Mouse (Mus musculus) hindbrain, embryonic 16.5 days (tissue): Measurements from ENCODE around the gene Swap70. TPM values are rescaled to one million over a fixed set of nuclear protein-coding genes. Genes with fewer than 3 reads are reported as not detected.

Experiments used
- ATAC-seq: fragments of 200-750 bp; cut with Nextera tagmentation; 2 replicates; pipeline ENCODE4 v1.8.0; 2017; ENCODE audit warnings: moderate TSS enrichment, moderate library complexity
- H3K27ac ChIP-seq: fragments of 300-500 bp; sonication (generic); 2 replicates; pipeline ENCODE4 v1.5.1; 2014; ENCODE audit warnings: low read depth, mild to moderate bottlenecking, control low read depth, low read length, moderate library complexity
- H3K27me3 ChIP-seq: fragments of 300-500 bp; sonication (generic); replicated peaks from 2 replicates; pipeline ENCODE4 v1.6.1; 2014; ENCODE audit warnings: low read length; ENCODE audit not compliant: control insufficient read depth, insufficient read depth
- H3K36me3 ChIP-seq: fragments of 300-500 bp; sonication (generic); 2 replicates; pipeline ENCODE4 v1.6.1; 2014; ENCODE audit warnings: mild to moderate bottlenecking, low read length, moderate library complexity, mixed read lengths; ENCODE audit not compliant: control insufficient read depth, insufficient read depth
- H3K4me1 ChIP-seq: fragments of 300-500 bp; sonication (generic); 2 replicates; pipeline ENCODE4 v1.6.1; 2014; ENCODE audit warnings: low read depth, low read length; ENCODE audit not compliant: control insufficient read depth, insufficient read depth
- H3K4me2 ChIP-seq: fragments of 300-500 bp; sonication (generic); 2 replicates; pipeline ENCODE4 v1.6.1; 2014; ENCODE audit warnings: mild to moderate bottlenecking, low read length, control low read depth, moderate library complexity
- H3K4me3 ChIP-seq: fragments of 300-500 bp; sonication (generic); 2 replicates; pipeline ENCODE4 v1.5.1; 2014; ENCODE audit warnings: mild to moderate bottlenecking, low read length, control low read depth, moderate library complexity
- H3K9ac ChIP-seq: fragments of 300-500 bp; sonication (generic); 2 replicates; pipeline ENCODE4 v1.6.1; 2014; ENCODE audit warnings: low read depth, mild to moderate bottlenecking, control low read depth, low read length, moderate library complexity
- H3K9me3 ChIP-seq: fragments of 300-500 bp; sonication (generic); 2 replicates; pipeline ENCODE4 v1.6.1; 2014; ENCODE audit warnings: mild to moderate bottlenecking, low read length, moderate library complexity; ENCODE audit not compliant: control insufficient read depth
- WGBS: fragments of 180-500 bp; shearing (Covaris S2); extraction: QIAGEN DNeasy Blood & Tissue Kit; methylation state at CpG from one replicate; pipeline ENCODE4 v1.1.7; 2014; 5-methylcytosine and 5-hydroxymethylcytosine counted together
- polyA plus RNA-seq: library from polyadenylated mRNA; unstranded; fragments of >200 nt; fragmentation: Nextera tagmentation; extraction: Ambion mirVana; gene quantifications from 2 replicates; pipeline ENCODE4 v1.2.1, GENCODE M21; 2015

The Swap70 gene
- polyA plus RNA-seq, 1 experiment from 2014 or later, result 10.6 TPM

DNA sequence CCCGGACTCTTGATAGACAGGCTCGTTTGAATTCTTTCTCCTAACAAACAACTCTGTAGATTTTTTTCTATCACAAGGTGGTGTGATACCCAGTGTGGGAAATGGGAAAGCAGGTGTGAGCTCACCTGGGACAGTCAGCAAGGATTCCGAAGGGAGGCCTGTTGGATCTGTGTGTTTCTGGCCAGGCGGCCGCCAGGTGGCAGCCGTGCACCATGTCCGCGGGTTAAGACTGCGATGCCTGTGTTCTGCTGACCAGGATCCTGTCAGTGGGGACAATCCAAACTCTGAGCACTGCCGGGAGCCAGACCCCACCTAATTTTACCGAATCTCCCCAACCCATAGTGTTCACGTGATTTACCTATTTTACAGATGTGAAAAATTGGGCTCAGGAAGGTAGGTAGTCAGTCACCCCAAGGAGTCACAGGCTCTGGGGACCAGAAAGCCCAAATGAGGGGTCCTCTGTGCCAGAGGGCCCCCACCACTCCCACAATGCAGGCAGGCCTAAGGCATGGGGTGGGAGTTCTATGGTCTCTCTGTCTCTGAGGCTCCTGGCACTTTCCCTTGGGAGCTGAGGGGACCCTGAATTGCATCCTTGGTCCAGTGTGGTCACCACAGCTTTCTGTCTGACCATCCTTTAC is 65.4 kb downstream of the Swap70 start:
- 10% methylated on average over 12 of the region's 12 CpGs for WGBS
- Histone ChIP-seq H3K27ac (no peak overlapping the region), H3K4me2 (no peak overlapping the region), H3K9me3 (no peaks in the 10 kb centered on the region), H3K4me1 (no peaks in the 10 kb centered on the region), H3K36me3 (no peaks in the 10 kb centered on the region), H3K9ac (no peak overlapping the region), H3K27me3 (no peaks in the 10 kb centered on the region), H3K4me3 (no peak overlapping the region)
- peak; percentile 89 for ATAC-seq

DNA sequence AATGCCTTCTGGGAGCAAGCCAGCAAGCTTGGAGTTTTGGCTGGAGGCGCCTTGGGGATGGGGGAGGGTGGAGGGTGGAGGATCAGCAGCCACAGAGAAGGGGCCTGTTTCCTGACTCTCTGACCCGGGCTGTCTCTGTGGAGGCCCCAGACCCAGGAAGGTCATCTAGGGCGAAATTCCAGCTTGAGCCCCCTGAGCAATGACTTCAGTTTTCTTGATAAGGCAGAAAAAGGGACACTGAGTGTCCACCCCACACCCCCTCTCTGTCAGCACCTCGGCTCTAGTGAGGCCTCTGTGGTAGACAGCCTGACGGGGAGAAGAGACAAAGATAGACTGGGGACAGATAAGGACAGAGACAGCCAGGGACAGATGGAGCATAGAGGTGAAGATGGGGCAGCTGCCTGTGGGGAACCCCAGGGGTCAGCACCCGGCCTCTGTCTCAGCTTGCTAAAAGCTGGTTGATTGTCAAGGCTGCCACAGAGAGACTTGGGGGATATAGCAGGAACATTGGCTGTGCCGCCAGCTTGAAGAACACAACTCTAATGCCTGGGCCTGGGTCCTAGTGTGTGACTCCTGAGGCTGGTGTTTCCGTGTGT is 66.1 kb downstream of the Swap70 start:
- Histone ChIP-seq H3K9me3 (peaks cover under 1% of the 10 kb centered on the region; the same call in 1 of the 2 replicates), H3K27ac (no peak overlapping the region), H3K4me2 (no peak overlapping the region), H3K4me3 (no peak overlapping the region), H3K36me3 (no peaks in the 10 kb centered on the region), H3K27me3 (no peaks in the 10 kb centered on the region), H3K9ac (no peak overlapping the region), H3K4me1 (no peaks in the 10 kb centered on the region)
- ATAC-seq, result peak; percentile 28; the same call in 1 of the 2 replicates
- WGBS, result 67% methylated on average over 8 of the region's 8 CpGs

DNA sequence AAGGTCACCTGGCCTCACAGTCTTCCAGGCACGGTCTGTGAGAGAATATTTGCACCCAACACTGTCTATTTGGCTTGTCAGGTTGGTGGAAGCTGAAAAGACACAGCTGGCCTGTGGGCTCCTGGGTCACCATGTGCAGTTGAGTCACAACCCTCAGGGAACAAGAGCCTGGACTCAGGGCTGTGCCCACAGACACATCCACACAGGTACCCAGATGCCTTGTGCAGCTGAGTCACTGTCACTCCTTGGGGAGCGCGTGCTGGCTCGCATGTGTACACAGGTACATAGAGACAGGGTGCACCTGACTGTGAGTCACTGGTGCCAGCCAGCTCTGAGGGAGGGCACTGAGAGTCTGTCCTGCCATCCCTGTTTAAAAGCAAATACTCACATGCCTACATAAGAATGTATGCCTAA is 66.7 kb downstream of the Swap70 start:
- ATAC-seq, result no peak
- Histone ChIP-seq H3K27ac (no peak overlapping the region), H3K4me2 (no peak overlapping the region), H3K27me3 (no peaks in the 10 kb centered on the region), H3K36me3 (no peaks in the 10 kb centered on the region), H3K9ac (no peak overlapping the region), H3K9me3 (peaks cover 3% of the 10 kb centered on the region; the same call in 1 of the 2 replicates), H3K4me1 (no peaks in the 10 kb centered on the region), H3K4me3 (no peak overlapping the region)
- WGBS, result 85% methylated on average over 4 of the region's 4 CpGs

DNA sequence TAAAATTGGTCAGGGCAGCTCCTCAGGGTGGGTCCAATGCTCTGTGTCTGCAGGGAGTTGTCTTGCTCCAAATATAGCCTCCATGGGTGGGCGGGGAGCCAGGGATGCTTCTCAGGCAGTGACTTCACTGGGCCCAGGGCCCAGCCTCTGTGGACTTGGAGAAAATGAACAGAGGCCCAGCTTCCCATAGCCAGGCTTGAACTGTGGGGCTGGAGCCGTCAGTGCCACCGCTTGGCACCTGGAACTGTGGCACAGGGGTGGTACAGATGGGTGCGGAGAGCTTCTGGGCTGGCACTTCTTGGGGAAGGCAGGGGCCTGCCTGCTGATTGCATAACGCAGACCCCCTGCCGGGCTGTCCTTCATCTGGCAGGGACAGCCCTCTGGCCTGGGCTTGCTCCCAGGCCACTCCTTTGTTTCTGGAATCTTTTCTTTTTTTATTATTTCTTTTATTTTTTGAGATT is 67.2 kb downstream of the Swap70 start:
- 50% methylated on average over 6 of the region's 6 CpGs for WGBS
- H3K36me3 ChIP-seq, result no peaks in the 10 kb centered on the region
- H3K4me1 ChIP-seq, result no peaks in the 10 kb centered on the region
- no peak overlapping the region for H3K4me2 ChIP-seq
- ATAC-seq, result peak; percentile 40; the same call in 1 of the 2 replicates
- H3K9ac ChIP-seq, result no peak overlapping the region
- H3K27me3 ChIP-seq, result no peaks in the 10 kb centered on the region
- H3K9me3 ChIP-seq, result peaks cover 3% of the 10 kb centered on the region; the same call in 1 of the 2 replicates
- no peak overlapping the region for H3K27ac ChIP-seq
- H3K4me3 ChIP-seq, result no peak overlapping the region

DNA sequence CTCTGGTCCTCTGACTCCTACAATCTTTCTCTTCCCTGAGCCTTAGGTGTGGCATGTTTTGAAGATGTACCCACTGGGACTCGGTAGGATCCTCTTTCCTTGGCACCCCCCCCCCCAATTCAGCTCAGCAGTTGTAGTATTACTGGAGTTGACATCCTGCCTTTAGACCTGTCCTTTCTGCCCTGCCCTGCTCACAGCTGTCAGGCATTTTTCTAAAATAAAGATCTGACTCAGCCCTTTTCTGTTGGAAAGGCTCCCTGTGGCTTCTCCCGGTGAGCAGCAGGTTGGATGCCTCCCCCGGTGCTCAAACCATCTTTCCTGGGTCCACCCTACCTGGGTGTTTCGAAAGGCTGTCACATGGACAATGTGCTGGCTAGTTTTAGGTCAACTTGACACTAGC is 68.1 kb downstream of the Swap70 start:
- no peak overlapping the region for H3K4me2 ChIP-seq
- H3K4me1 ChIP-seq, result no peaks in the 10 kb centered on the region
- no peaks in the 10 kb centered on the region for H3K36me3 ChIP-seq
- ATAC-seq, result no peak
- H3K9me3 ChIP-seq, result peaks cover 3% of the 10 kb centered on the region; the same call in 1 of the 2 replicates
- WGBS, result 64% methylated on average over 4 of the region's 4 CpGs
- no peaks in the 10 kb centered on the region for H3K27me3 ChIP-seq
- H3K9ac ChIP-seq, result no peak overlapping the region
- no peak overlapping the region for H3K27ac ChIP-seq
- H3K4me3 ChIP-seq, result no peak overlapping the region

DNA sequence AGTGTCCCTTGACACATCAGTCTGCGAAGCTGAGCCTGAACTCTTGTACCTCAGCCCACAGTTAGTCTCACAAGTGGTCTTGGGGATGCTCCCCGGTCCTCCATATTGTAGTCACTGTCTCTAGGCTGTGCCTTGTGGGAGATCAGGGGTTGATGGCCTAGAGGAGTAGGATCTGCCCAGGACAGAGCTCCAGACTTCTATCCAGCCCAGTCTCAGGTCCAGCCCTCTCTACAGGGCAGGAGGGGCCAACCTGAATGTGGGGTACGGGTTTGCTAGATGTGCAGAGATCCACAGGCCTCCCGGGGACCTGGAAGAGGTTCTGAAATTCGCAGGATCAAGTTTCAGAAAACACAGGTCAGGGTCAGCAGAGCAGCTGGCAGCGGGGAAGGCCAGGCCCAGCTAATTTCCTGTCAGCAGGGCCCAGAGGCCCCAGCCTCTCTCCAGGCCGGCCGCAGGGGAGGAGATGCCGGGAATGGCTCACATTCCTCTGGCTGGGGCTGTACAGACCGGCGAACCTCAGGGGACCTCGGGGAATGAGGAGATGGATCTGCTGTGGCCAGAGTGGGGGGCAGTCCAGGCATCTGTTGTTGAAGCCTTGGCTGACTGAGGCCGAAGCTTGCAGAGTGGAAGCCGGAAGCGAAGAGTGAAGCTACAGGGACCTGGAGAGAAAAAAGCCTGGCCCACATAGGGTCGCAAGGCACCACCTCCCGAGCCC is 75.5 kb downstream of the Swap70 start:
- 36% methylated on average over 17 of the region's 17 CpGs for WGBS
- no peaks in the 10 kb centered on the region for H3K36me3 ChIP-seq
- H3K27me3 ChIP-seq, result no peaks in the 10 kb centered on the region
- H3K9ac ChIP-seq, result no peak overlapping the region
- H3K27ac ChIP-seq, result peak overlapping the region; percentile 44; the same call in 1 of the 2 replicates
- no peak overlapping the region for H3K4me3 ChIP-seq
- H3K9me3 ChIP-seq, result peaks cover 3% of the 10 kb centered on the region; the same call in 1 of the 2 replicates
- ATAC-seq, result peak; percentile 56; the same call in 1 of the 2 replicates
- H3K4me1 ChIP-seq, result no peaks in the 10 kb centered on the region
- no peak overlapping the region for H3K4me2 ChIP-seq

DNA sequence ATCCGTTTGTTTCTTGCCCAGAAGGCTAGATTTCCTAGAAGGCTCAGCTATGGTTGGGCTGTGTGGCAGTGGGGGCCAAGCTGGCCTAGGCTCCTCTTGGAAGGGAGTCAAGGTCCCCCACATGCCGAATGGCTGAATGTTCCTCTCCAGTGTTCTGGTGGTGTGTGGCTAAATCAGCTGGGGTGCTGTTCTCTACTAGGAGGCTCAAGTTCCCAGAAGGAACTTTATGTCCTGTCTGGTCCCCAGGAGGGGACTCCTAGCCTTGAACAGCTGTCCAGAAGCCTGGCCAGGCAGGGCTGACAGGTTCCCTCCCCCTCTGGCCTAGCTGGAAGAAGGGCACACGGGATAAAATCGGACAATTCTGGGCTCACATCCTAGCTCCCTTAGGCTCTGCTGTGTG is 76.1 kb downstream of the Swap70 start:
- Histone ChIP-seq H3K4me1 (no peaks in the 10 kb centered on the region), H3K9ac (no peak overlapping the region), H3K9me3 (peaks cover 2% of the 10 kb centered on the region; the same call in 1 of the 2 replicates), H3K4me3 (no peak overlapping the region), H3K4me2 (no peak overlapping the region), H3K36me3 (no peaks in the 10 kb centered on the region), H3K27ac (peak overlapping the region; percentile 51), H3K27me3 (no peaks in the 10 kb centered on the region)
- ATAC-seq, result peak; percentile 20; the same call in 1 of the 2 replicates
- WGBS, result 74% methylated on average over 4 of the region's 4 CpGs

DNA sequence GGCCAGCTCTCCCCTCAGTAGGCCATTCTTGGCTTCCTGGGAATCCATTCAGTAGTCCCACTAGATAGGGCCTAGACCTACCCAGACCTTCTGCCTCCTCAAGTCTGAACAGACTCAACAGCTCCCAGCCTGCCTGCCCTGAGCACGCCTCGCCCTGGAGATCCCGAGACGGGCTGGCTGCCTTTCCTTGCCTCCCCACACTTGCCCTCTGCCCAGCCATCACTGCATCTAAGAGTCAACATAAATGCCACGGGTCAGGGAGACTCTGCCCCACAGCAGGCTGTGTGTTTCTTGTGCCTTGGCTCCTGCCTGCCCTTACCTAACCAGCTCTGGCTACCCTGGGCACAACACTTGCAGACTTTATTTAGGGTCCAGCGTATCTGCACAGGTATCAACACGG is 76.6 kb downstream of the Swap70 start:
- Histone ChIP-seq H3K27me3 (no peaks in the 10 kb centered on the region), H3K4me3 (no peak overlapping the region), H3K4me2 (no peak overlapping the region), H3K36me3 (no peaks in the 10 kb centered on the region), H3K9me3 (no peaks in the 10 kb centered on the region), H3K4me1 (no peaks in the 10 kb centered on the region), H3K9ac (no peak overlapping the region), H3K27ac (peak overlapping the region; percentile 51; the same call in 1 of the 2 replicates)
- no peak for ATAC-seq
- 81% methylated on average over 7 of the region's 7 CpGs for WGBS
